Mouse (Mus musculus): ENCODE results near the gene Sh3gl2. TPM values are rescaled to one million over a fixed set of nuclear protein-coding genes. Genes with fewer than 3 reads are reported as not detected.

Gene Sh3gl2
- polyA plus RNA-seq (2012; rRNA removed), result 0.06 TPM in 2 replicates

DNA sequence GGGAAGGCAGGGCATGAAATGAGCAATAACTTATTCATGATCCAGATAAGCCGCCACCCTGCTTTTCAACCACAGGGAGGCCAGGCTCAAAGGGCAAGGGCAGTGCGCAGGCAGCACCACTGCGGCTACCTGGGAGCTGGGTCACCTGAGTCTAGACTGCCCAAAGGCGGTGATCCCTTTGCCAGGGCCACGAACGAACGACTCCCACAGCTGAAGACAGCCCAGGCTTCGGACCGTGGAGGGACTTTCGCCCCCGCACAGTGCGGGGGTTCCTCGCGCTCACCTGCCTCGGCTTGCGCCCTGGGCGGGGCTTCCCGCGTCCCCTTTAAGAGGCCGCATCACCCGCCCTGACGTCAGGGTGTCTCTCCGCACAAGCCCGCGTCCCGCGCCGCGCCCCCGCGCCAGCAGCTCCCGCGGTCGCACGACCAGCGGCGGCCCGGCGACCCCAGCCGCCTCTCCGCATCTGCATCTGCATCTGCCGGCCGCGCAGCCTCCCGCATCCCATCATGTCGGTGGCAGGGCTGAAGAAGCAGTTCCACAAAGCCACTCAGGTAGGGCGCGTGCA is at the start of gene Sh3gl2:
Gene Sh3gl2 (plus strand): TSS at position 56 of the 565 bp plus-strand sequence.

GRCm38 (mm10) chr4:85513792-85514191 is 308.9 kb downstream of the Sh3gl2 start, which contains the start of gene Adamtsl1:
Gene Adamtsl1 (plus strand): TSS chr4:85514172.

